Mouse (Mus musculus): ENCODE results near the gene Foxp4. TPM values are rescaled to one million over a fixed set of nuclear protein-coding genes. Genes with fewer than 3 reads are reported as not detected.

The Foxp4 gene
- polyA plus RNA-seq, 1 experiment from 2014 or later: 4.9 TPM

DNA sequence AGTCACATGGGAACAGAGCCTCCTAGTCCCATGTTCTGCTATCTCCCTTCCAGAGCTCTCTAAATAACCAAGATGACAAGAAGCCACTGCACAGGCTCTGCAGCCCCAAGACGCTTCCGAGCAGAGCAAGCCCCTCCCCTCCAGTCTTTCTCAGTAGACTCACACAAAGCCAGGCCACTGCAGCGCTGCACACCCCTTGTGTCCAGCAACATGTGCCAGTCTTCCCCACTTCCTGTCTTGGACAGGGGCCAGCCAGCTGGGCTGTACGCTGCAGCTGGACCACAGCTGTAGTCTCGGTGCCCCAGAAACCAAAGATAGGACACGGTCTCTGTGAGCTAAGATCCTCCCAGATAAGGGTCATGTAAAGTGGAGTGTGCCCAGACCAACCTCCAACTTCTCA is 86.6 kb downstream of the Foxp4 start:
- Histone ChIP-seq H3K27ac (no peak overlapping the region), H3K4me3 (ENCODE audit: inconsistent target) (no peak overlapping the region), H3K79me2 (ENCODE audit: inconsistent target) (no peaks in the 10 kb centered on the region), H3K36me3 (ENCODE audit: inconsistent target) (no peaks in the 10 kb centered on the region)
- WGBS (ENCODE audit: missing documents): 17% methylated on average over 6 of the region's 6 CpGs

DNA sequence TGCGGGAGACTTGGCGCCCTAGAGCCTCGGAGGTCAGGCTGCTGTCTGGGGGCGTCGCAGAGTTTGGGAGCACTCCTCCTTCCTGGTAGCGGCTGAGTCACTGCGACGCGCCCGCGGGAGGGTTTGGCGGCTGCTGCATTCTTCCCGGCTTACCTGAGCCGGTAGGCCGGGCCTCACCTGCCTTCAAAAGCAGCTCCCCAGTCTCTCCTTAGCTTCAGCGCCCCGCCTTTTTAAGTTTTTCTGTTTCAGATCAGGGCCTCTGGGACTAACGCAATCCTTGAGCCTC is 90.0 kb downstream of the Foxp4 start, which contains the start of gene Mdfi:
Mdfi (minus strand) TSS at position 210 of the 286 bp plus-strand sequence.
- Histone ChIP-seq H3K27ac (no peak within 1 kb of the TSS), H3K36me3 (ENCODE audit: inconsistent target) (no peaks in the 10 kb centered on the region), H3K4me3 (ENCODE audit: inconsistent target) (no peak within 1 kb of the TSS), H3K79me2 (ENCODE audit: inconsistent target) (no peaks in the 10 kb centered on the region)
- 19% methylated on average over 18 of the region's 18 CpGs for WGBS (ENCODE audit: missing documents)

DNA sequence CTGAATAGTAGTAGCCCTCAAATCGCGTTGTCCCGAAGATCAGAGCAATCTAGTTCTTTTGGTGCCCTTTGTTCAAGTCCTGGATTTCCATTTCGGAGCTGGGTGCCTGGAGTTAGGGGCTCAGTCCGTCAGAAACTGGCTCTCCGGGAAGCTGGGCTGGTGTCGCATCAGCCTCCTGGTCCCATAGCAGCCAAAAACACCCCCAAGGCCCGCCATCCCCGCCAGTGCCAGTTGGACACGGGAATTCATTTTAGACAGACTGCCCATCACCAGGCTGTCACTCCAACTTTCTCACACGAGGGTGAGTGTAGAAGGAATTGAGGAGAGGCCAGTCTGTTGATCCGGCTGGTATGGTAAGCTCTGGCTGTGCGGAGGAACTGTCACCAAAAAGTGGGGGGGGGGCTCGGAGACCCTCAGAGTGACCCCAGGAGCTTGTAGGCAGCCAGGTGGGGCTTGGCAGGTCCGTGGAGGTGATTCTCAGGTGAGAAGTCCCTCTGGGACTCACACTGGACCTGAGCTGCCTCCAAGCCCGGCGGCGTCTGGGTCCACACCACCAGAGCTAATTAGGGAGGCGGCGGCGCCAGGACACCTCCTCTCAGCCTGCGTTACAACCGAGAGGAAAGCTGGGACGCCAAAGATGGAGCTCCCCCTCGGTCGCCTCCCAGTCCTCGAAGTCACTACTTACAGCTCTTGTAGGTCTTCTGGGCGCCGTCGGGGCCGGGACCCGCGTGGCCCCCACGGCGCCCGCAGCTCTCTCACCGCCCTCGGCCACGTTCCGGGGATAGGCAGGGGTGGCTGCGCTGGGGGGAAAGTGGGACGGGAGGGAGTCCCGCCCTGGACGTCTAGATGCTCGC is 90.6 kb downstream of the Foxp4 start:
- no peak overlapping the region for H3K27ac ChIP-seq
- no peaks in the 10 kb centered on the region for H3K36me3 ChIP-seq (ENCODE audit: inconsistent target)
- WGBS (ENCODE audit: missing documents): 6% methylated on average over 43 of the region's 45 CpGs
- H3K79me2 ChIP-seq (ENCODE audit: inconsistent target): no peaks in the 10 kb centered on the region
- H3K4me3 ChIP-seq (ENCODE audit: inconsistent target): no peak overlapping the region

DNA sequence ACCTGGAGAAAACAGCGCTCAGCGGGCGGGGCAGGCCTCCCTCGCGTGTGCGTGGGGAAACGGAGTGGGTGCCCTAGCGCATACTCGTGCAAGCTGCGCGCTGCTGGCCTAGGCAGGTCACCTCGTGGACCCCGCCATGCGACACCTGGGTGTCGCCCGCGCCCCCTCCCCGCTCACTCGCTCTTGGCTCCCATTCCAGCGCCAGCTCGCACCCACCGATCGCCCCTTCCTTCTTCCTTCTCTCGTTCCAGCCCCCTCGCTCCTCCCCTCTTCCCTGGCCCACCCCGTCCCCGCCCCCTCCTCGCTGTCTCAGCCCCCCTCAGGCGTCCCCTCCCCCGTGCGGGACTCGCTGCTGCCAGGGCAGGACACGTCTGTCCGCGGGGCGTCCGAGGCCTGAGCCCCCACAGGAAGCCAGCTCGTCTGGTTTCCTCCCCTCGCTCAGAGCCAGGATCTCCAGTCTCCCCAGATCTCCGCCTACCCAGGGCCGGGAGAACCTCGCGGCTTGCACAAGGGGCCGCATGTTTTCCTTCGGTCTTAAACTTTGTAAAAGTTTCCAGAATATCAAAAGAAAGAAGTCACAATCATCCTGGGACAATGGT is 91.3 kb downstream of the Foxp4 start:
- Histone ChIP-seq H3K27ac (no peak overlapping the region), H3K4me3 (ENCODE audit: inconsistent target) (no peak overlapping the region), H3K36me3 (ENCODE audit: inconsistent target) (no peaks in the 10 kb centered on the region), H3K79me2 (ENCODE audit: inconsistent target) (no peaks in the 10 kb centered on the region)
- WGBS (ENCODE audit: missing documents): 2% methylated on average over 38 of the region's 45 CpGs

DNA sequence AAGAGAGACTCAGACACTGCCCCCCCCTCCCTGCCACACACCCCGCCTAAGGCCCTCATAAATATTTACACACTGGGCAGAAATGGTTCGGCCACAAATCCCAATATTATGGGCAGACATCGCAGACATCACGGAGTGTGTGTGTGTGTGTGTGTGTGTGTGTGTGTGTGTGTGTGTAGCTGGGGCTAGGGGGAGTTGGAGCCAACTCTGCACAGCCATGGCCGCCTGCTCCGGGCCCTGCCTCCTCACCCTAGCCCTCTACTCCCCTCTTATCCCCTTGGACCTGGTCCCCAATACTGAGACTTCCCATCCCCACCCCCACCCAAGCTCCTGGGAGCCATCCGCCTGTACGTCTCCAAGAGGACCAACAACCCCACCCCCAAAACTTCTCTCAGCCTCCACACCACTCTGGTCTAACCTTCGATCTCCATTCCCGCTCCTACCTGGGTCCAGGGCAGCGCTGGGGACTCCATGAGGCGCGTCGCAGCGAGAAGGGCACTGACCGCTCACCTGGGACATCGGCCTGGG is 91.9 kb downstream of the Foxp4 start:
- Histone ChIP-seq H3K4me3 (ENCODE audit: inconsistent target) (no peak overlapping the region), H3K79me2 (ENCODE audit: inconsistent target) (no peaks in the 10 kb centered on the region), H3K36me3 (ENCODE audit: inconsistent target) (no peaks in the 10 kb centered on the region), H3K27ac (no peak overlapping the region)
- 21% methylated on average over 17 of the region's 17 CpGs for WGBS (ENCODE audit: missing documents)

DNA sequence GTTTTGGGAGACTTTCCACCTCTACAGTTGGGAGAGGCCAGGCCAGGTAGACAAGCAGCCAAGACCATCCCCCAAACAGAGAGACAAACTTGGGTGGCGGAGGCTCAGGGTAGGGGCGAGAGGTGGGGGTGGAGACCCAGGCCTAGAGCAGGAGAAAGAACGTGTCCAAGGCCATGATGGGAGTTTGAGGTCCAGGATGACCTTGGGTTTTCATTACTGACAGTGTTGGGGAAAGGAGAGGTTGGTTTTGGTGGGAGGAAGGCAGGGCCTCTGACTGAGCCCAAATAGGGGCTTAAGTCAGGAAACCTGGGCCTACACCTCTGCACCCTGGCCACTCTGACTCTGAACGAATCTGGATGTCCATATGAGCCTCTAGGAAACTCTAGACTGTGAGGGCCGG is 92.7 kb downstream of the Foxp4 start:
- Histone ChIP-seq H3K36me3 (ENCODE audit: inconsistent target) (no peaks in the 10 kb centered on the region), H3K79me2 (ENCODE audit: inconsistent target) (no peaks in the 10 kb centered on the region), H3K4me3 (ENCODE audit: inconsistent target) (no peak overlapping the region), H3K27ac (no peak overlapping the region)
- 83% methylated on average over 5 of the region's 5 CpGs for WGBS (ENCODE audit: missing documents)

DNA sequence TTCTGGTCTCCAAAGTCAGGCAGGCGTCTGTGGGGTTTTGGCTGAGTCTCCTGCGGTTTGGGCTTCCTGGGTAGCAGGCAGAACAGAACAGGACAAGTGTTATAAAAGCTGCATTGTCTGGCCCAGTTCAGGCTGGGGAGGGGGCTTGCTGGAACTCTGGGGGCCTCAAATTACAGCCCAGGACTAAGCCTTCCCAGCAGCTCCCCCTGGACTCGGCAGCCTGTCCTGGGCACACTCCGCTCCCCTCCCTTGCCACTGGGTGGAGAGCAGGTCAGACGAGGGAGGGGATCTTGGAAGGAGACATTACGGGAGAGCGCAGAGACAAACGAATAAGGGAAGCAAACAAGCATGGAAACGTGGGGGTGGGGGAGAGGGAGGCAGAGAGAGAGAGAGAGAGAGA is 93.3 kb downstream of the Foxp4 start:
- Histone ChIP-seq H3K4me3 (ENCODE audit: inconsistent target) (no peak overlapping the region), H3K79me2 (ENCODE audit: inconsistent target) (no peaks in the 10 kb centered on the region), H3K27ac (no peak overlapping the region), H3K36me3 (ENCODE audit: inconsistent target) (no peaks in the 10 kb centered on the region)
- 54% methylated on average over 9 of the region's 9 CpGs for WGBS (ENCODE audit: missing documents)

DNA sequence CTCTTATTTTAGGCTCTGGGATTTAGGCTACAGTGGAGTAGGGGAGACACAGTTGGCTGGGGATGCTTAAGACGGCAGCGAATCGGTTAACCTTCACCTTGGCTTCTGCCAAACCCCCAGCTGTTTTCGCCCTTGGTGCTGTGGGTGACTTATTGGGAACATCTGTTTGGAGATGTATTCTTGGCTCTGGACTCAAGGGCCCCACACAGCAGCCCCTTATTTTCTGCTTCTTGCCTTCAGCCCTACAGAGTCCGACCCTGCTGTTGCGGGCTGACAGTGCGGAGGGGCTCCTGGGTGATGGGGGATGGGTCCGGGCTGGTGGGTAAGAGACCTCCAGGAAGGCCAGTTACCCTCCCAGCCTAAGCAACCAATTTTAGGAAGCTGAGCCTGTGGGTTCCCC is 103.1 kb downstream of the Foxp4 start:
- 97% methylated on average over 8 of the region's 8 CpGs for WGBS (ENCODE audit: missing documents)
- H3K79me2 ChIP-seq (ENCODE audit: inconsistent target): no peaks in the 10 kb centered on the region
- no peak overlapping the region for H3K27ac ChIP-seq
- no peaks in the 10 kb centered on the region for H3K36me3 ChIP-seq (ENCODE audit: inconsistent target)
- H3K4me3 ChIP-seq (ENCODE audit: inconsistent target): no peak overlapping the region

DNA sequence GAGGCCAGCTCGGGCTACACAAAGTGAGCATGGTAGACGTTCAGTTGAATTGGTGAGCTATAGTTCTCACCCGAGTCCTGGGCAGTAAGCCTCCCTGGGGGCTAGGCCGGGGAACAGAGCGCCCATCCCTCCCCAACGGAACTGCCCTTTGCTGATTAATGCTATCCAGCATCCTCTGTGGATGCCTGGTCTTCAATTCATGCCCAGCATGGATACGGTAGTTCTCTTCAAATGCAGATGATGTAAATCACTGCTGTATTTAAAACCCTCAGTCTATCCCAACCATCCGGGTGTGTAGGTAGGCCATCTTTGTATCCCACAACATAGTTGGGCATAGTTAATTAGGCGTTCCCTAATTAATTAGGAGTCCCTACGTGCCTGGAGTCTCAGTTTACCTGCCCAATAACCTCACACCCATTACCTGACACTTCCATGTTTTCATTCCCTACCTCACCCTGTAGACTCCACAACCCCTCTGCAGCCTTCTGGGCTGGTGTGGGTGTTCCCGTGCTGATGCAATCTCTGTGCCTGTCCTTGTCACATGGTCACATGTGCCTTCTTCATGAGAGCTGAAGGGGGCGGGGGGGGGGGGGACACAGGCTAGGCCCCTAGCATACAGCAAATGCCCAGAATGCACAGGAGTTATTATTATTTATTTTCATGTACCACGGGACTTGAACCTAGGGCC is 106.3 kb downstream of the Foxp4 start:
- WGBS (ENCODE audit: missing documents): 92% methylated on average over 13 of the region's 13 CpGs

More for the DNA sequence above, 106.3 kb downstream of the Foxp4 start:
- Histone ChIP-seq H3K4me3 (ENCODE audit: inconsistent target) (no peak overlapping the region), H3K27ac (no peak overlapping the region), H3K36me3 (ENCODE audit: inconsistent target) (no peaks in the 10 kb centered on the region), H3K79me2 (ENCODE audit: inconsistent target) (no peaks in the 10 kb centered on the region)

Other genes starting within 250 kb of the Foxp4 start
- gene Tomm6, start 236.3 kb downstream of the Foxp4 start, polyA plus RNA-seq (2018): 192 to 228 TPM (median 203 TPM) in 3 replicates
- 0.65 to 1.3 TPM (median 0.73 TPM) in 3 replicates for gene Frs3, start 235.6 kb downstream of the Foxp4 start, polyA plus RNA-seq (2018)
- gene Gm21981, start 230.2 kb downstream of the Foxp4 start, polyA plus RNA-seq (2018): 0.23 to 0.79 TPM (median 0.74 TPM) in 3 replicates
- 0.76 to 1.3 TPM in 2 of 3 replicates, not detected in the other for gene Prickle4, start 229.9 kb downstream of the Foxp4 start, polyA plus RNA-seq (2018)
- not detected in 3 replicates for gene Pgc, start 197.8 kb downstream of the Foxp4 start, polyA plus RNA-seq (2018)
- gene Tfeb, start 187.6 kb downstream of the Foxp4 start, polyA plus RNA-seq (2018): 15.5 to 41.8 TPM (median 22.8 TPM) in 3 replicates
- gene Mdfi, start 90.0 kb downstream of the Foxp4 start, polyA plus RNA-seq (2018): 0.22 to 0.40 TPM in 2 of 3 replicates, not detected in the other
- gene 1700122O11Rik, start 113.6 kb upstream of the Foxp4 start, polyA plus RNA-seq (2018): not detected in 3 replicates
- gene 1700067P10Rik, start 164.7 kb upstream of the Foxp4 start, polyA plus RNA-seq (2018): not detected in 3 replicates
- gene 9830107B12Rik, start 221.6 kb upstream of the Foxp4 start, polyA plus RNA-seq (2018): 0.14 TPM in 1 of 3 replicates, not detected in the others
- 20.1 to 48.7 TPM (median 26.5 TPM) in 3 replicates for gene A530064D06Rik, start 242.6 kb upstream of the Foxp4 start, polyA plus RNA-seq (2018)